Mouse (Mus musculus) monocyte, adult 2 months (primary cell): ENCODE results near the gene Mmp15.

ENCODE experiments used
- DNase-seq, 2 experiments: peaks; one replicate each; pipeline ENCODE4 v3.0.0; 2022; ENCODE audit warnings: low spot score in 2 of 2, low read depth in 1 of 2

Mmp15 gene

DNA sequence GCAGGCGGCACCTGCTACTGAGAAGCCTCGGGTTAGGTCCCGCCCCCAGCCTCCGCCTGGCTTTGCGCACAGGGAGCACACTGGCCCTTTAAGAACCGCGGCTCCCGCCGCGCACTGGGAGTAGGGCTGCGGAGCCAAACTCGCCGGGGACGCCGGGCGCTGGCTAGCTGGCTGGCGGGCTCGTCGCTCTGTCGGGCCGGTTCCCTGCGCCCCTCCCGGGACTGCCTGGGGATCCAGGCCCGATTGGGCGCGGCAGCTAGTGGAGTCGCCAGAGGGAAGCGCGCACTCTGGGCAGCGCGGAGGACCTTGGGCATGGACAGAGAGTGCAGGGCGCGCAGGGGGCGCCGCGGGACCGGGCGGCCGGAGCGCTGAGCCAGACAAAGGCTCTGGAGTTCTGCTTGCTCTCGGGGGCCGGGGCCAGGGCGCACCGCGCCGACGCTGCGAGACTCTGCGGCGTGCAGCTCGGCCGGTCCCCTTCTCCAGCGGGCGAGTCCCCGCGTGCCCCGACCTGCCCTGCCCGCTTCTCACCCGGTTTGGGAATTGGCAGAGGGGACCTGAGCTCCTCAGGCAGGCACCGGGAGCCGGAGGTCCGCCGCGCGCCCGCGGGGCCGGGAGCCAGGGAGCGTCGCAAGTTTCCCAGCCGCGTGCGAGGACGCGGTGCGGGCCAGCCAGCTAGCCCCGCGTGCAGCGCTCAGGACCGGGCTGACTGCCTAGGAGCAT, at the start of gene Mmp15:
Gene Mmp15, plus strand, starts transcription at position 118 of the 720 bp plus-strand sequence.
- no peak for DNase-seq

DNA sequence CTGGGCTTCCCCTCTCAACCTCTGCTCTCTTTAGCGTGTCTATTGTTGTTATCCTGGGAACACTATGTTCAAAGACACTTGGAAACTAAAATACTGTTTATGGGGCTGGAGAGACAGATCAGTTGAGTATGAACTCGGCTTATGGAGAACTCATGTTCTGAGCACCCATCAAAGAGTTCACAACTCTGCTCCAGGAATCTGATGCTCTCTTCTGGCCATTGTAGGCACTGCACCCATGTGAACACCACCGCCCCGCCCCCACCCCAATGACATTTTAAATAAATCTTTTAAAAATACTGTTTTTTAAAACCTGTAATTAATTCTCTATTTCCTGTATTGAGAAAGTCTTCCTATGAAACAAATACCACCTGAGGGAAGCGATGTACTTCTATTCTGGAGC, 49.7 kb upstream of the Mmp15 start:
- DNase-seq: no peak

GRCm38 (mm10) chr8:95305526-95305925, 46.5 kb upstream of the Mmp15 start:
- no peak for DNase-seq

GRCm38 (mm10) chr8:95306431-95306830, 45.6 kb upstream of the Mmp15 start, which contains the start of gene Cngb1:
TSS of gene Cngb1 (minus strand) at chr8:95306585.
- DNase-seq: no peak

GRCm38 (mm10) chr8:95310342-95310970, 41.6 kb upstream of the Mmp15 start, which contains the start of gene Tepp:
TSS of gene Tepp (plus strand) at chr8:95310566.
- DNase-seq: no peak

DNA sequence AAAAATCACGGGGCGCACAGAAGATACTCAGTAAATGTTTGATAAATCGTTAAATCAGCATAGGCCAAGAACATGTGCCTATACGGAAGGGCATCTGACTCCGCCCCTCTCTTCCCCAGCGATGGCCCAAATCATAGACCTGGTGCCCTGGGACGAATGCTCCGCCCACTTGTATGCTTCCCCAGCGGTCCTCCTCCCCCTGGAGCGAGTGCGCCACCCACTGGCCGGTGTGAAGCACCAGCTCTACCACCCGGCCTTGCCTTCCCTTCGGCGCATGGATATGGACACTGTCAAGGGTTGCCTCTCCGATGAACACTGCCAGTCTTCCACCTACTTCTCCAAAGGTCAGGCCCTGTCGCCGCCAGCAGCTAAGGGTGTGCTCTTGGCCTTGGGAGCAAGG, 39.2 kb upstream of the Mmp15 start:
- DNase-seq: no peak

- DNase-seq: no peak
These were observed 38.2 kb upstream of the Mmp15 start for GRCm38 (mm10) chr8:95313857-95314256.

DNA sequence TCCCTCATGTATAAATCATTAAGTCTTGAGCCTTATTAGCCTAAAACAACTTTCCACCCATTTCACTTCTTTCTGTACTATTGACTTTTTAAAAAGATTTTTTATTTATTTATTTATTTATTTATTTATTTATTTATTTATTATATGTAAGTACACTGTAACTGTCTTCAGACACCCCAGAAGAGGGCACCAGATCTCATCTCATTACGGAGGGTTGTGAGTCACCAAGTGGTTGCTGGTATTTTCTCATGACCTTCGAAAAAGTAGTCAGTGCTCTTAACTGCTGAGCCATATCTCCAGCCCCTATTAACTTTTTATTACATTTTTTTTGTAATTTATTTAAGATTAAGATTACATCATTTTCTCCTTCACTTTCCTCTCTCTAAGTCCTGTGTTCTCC, 37.4 kb upstream of the Mmp15 start:
- no peak for DNase-seq

DNA sequence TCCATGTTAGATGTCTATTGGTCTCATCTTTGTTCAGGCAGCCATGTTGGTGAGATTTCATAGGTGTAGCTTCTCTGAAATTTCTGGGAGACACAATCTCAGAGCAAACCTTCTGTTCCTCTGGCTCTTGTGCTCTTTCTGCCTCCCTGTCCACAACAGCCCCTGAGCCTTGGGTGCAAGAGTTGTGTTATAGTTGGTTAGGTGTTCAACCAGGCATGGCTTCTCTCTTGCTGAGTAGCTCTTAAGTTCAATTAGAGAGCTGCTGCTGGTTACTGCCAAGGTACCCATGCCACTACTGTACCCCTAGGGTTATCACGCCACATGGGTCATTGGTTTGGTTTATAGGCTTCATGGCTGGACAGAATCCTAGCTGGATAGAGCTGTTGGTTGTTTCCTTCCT, 36.7 kb upstream of the Mmp15 start:
- no peak for DNase-seq

DNA sequence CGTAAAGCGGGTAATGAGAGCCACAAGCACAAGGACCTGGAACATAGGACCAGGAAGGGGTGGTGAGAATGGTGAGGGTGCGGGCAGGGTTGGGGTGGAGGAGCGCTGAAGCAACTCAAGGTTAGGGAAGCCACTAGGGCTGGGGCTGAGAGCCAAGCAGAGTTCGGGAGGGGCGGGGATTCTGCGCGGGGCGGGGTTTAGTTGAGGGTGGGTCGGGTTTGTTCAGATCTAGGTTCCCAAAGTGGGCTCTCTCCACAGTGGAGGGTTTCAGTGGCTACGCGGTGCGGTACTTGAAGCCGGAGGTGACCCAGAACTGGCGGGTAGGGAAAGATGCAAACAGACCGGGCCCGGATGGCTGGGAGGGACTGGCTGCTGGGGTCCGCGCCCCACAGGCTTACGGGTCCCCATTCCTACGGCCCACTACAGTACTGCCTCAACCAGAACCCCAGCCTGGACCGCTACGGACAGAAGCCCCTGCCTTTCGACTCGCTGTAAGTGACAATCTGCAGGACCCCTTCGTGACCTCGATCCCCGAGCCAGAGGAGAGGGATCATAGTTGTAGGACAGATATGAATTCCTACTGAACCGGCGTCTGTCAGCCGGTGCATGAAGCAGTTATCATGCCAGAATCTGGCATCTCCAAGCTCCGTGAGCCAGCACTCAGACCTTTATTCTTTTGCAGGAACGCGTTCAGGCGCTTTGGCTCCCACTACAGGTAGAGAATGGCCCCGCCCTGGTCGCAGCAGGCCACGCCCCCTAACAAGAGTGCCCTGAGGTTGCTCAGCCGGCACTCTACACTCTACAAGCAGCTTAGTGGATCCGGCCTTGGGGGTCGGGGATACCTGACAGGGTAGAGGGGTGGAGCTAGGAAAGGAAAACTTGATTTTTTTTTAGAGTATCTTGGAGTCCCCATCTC, 31.6 kb upstream of the Mmp15 start:
- no peak for DNase-seq

GRCm38 (mm10) chr8:95323201-95323600, 28.9 kb upstream of the Mmp15 start:
- no peak for DNase-seq

- no peak for DNase-seq
These were observed 27.4 kb upstream of the Mmp15 start for GRCm38 (mm10) chr8:95324646-95325045.

DNA sequence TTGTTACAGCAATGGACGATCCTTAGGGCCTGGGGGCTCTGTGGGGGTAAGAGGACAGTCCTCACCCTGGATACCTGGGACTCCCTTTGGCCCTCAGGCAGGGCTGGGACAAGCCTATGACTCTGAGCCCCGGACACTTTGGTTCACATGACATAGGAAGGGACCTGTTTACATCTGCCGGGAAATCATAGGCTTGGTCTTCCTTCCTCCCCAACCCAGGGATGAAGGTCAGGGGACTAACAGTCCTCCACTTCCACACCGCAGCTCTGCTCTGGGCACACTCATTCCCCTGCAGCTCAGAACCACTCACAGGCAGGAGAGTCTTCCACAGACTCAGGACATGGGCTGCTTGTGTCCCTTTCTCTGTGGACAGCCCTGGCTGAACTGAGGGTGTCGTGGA, 25.2 kb upstream of the Mmp15 start:
- DNase-seq: no peak

DNA sequence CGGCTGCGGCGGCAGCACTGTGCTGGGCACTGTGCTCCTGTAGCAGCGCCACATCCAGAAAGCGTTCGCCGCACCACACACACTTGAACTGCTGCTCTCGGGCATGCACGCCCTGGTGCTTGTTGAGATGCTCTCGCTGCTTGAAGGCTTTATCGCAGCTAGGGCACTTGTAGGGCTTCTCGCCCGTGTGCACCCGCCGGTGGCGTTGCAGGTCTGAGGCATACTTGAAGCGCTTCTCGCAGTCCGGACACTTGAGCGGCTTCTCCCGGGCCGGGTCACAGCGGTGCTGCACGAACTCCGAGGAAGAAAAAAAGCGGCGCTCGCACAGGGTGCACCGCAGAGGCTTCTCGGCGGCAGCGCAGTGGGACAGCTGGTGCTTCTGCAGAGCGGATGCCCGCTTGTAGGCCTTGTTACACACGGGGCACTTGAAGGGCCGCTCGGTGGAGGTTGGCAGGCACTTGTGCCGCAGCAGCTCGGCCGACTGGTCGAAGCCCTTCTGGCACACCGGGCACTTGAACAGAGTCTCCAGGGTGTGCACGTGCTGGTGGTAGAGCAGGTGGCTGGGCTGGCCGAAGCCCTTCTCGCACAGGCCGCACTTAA, 24.1 kb upstream of the Mmp15 start:
- no peak for DNase-seq

GRCm38 (mm10) chr8:95330367-95330766, 21.7 kb upstream of the Mmp15 start:
- no peak for DNase-seq

- DNase-seq: no peak
These were observed 20.8 kb upstream of the Mmp15 start for GRCm38 (mm10) chr8:95331156-95331719.

GRCm38 (mm10) chr8:95331720-95332436, 20.2 kb upstream of the Mmp15 start, which contains the start of the genes Zfp319 and Usb1:
TSS of gene Zfp319 (minus strand) at chr8:95331950.
TSS of gene Usb1 (plus strand) at chr8:95332284.
- peak; percentile 79 to 94 for DNase-seq

DNA sequence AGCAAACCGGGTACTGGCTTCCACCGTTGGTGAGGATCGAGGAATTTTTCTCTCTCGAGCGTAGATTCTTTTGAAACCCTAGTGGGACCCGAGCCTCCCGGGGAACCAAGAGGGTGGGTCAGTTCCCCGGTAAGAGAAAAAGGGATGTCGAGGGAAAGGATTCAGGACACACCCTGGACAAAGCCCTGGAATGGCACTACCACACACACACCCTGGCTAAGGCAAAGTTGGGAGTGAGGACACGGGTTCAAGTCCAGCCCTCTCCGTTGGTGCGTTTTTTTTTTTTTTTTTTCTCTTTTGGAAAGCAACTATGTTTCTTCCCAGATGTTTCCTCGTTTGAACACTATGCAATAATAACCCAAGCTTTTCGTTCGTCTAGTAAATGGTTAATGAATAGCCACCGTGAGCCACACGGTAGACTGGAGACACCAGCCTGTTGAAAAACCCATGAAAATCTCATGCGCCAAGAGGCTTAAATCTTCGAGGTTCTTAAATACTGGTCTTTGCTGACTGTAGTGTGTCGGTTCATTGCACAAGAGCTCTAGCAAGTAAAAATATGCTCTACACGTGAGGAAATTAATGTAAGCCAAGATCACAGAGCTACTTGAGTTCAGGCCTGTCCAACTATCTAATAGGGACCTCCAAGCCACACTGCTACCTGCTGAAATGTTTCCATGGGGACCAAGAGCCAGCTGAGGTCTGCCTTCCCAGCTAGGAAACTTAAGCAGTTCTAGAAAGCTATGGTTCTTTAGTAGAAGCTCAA, 19.4 kb upstream of the Mmp15 start:
- DNase-seq: no peak

- DNase-seq: no peak
These were observed 16.4 kb upstream of the Mmp15 start for GRCm38 (mm10) chr8:95335706-95336105.
